In genomic region chr5:102687673-102688072, GRCm38 (mm10) we compare ENCODE assay signal across 14 mouse cellular contexts.
DNase-seq lines count a peak whose midpoint lies in the region; ATAC-seq and TF ChIP-seq lines count a peak whose summit lies in the region.
"Had no signal": no experiment of that assay in that cellular context is flagged by ENCODE, and none has a peak within 500 bp of the region (broad histone marks: within the 10 kb centered on the region; RNA-seq: fewer than 3 reads in every experiment).

No protein-coding gene starts in this region.

- H3K36me3 ChIP-seq in hindbrain, postnatal 0 days (ENCODE audit: insufficient read depth, low read length): no peaks in the 10 kb centered on the region
- H3K36me3 ChIP-seq in hindbrain, embryonic 11.5 days (ENCODE audit: control insufficient read depth, insufficient read depth, low read length): no peaks in the 10 kb centered on the region

- no peak overlapping the region for H3K9ac ChIP-seq in hindbrain, postnatal 0 days (replicated peaks; ENCODE audit: low read length)
- H3K9ac ChIP-seq in hindbrain, embryonic 11.5 days (ENCODE audit: low read depth, low read length): no peak overlapping the region
- H3K9ac ChIP-seq: forebrain, postnatal 0 days; liver, postnatal 0 days had no signal

- ATAC-seq in hindbrain, postnatal 0 days: no peak
- no peak for ATAC-seq in hindbrain, embryonic 11.5 days (ENCODE audit: low FRiP score)
- ATAC-seq: forebrain, postnatal 0 days; hindbrain, embryonic 16.5 days; liver, postnatal 0 days had no signal

- DNase-seq in gastrocnemius, adult 18-20 months (ENCODE audit: low spot score): peak; percentile 46
- no peak for DNase-seq in gastrocnemius, postnatal 4 days (ENCODE audit: low spot score in 2 of 2)
- peak; percentile 15 for DNase-seq in hindbrain, postnatal 0 days (ENCODE audit: low spot score)
- no peak for DNase-seq in hindbrain, embryonic 11.5 days (ENCODE audit: low spot score)
- DNase-seq in cerebellum, adult 9-10 months: peak; percentile 73
- peak; percentile 79 for DNase-seq in skeletal muscle tissue, adult 2 months (ENCODE audit: low read depth, low spot score)
- DNase-seq in retina, embryonic 14.5 days (ENCODE audit: low spot score): no peak
- DNase-seq: adrenal gland, postnatal 14 days; forebrain, postnatal 0 days; kidney, adult 11 months; kidney, postnatal 14 days; liver, postnatal 0 days; thymus, postnatal 14 days had no signal

- H3K9me3 ChIP-seq in hindbrain, postnatal 0 days (ENCODE audit: low read length): no peaks in the 10 kb centered on the region
- no peaks in the 10 kb centered on the region for H3K9me3 ChIP-seq in hindbrain, embryonic 11.5 days (ENCODE audit: control insufficient read depth, low read length)

- TF ChIP-seq CTCF in hindbrain, postnatal 0 days (IDR thresholded peaks at IDR 0.05; ENCODE audit: low read depth): no peak

- no peaks in the 10 kb centered on the region for H3K27me3 ChIP-seq in hindbrain, postnatal 0 days (ENCODE audit: insufficient read depth, low read length)
- H3K27me3 ChIP-seq in hindbrain, embryonic 11.5 days (ENCODE audit: control insufficient read depth, insufficient read depth, low read length): no peaks in the 10 kb centered on the region

- H3K27ac ChIP-seq in hindbrain, postnatal 0 days: no peak overlapping the region
- H3K27ac ChIP-seq in hindbrain, embryonic 11.5 days (ENCODE audit: low read depth, low read length): no peak overlapping the region

- no peak overlapping the region for H3K4me3 ChIP-seq in hindbrain, postnatal 0 days (ENCODE audit: low read length)
- H3K4me3 ChIP-seq in hindbrain, embryonic 11.5 days (ENCODE audit: low read depth, low read length): no peak overlapping the region

- WGBS in hindbrain, postnatal 0 days: 72% methylated on average over 5 of the region's 5 CpGs
- 81% methylated on average over 5 of the region's 5 CpGs for WGBS in hindbrain, embryonic 11.5 days

- no peak overlapping the region for H3K4me2 ChIP-seq in hindbrain, postnatal 0 days (ENCODE audit: low read depth, low read length)
- H3K4me2 ChIP-seq in hindbrain, embryonic 11.5 days (replicated peaks; ENCODE audit: low read depth, low read length): no peak overlapping the region

- no peaks in the 10 kb centered on the region for H3K4me1 ChIP-seq in hindbrain, postnatal 0 days (ENCODE audit: insufficient read depth, low read length)
- H3K4me1 ChIP-seq in hindbrain, embryonic 11.5 days (replicated peaks; ENCODE audit: control insufficient read depth, insufficient read depth, low read length): no peaks in the 10 kb centered on the region

Comparison
In these comparisons a context has a peak if more than half of its experiments do, and no peak if none do; other contexts are left out.
1. DNase-seq: peak in gastrocnemius, adult 18-20 months (single experiment), hindbrain, postnatal 0 days (single experiment), cerebellum, adult 9-10 months (single experiment) and skeletal muscle tissue, adult 2 months (single experiment); none in gastrocnemius, postnatal 4 days (0 of 2), hindbrain, embryonic 11.5 days (single experiment) and retina, embryonic 14.5 days (single experiment).